Mouse (Mus musculus) CH12.LX (cell line): ENCODE measurements around the gene Olfr448.

Source experiments
- CTCF ChIP-seq, 2 experiments: IDR thresholded peaks in 1 of 2; conservative IDR thresholded peaks in 1 of 2; 2 replicates each; pipeline ENCODE4 v1.5.1; 2011 to 2012; ENCODE audit warnings: low read depth in 2 of 2, low read length in 2 of 2, improper control_type of control experiment in 1 of 2, inconsistent platforms in 1 of 2, mild to moderate bottlenecking in 1 of 2, moderate library complexity in 1 of 2
- EP300 ChIP-seq: IDR thresholded peaks from 2 replicates; pipeline ENCODE4 v1.6.1; 2011; ENCODE audit warnings: low read length, improper control_type of control experiment
- MAFK ChIP-seq: IDR thresholded peaks from 2 replicates; pipeline ENCODE4 v1.6.1; 2011; ENCODE audit warnings: low read length, improper control_type of control experiment; ENCODE audit not compliant: insufficient replicate concordance
- USF2 ChIP-seq: conservative IDR thresholded peaks from 2 replicates; pipeline ENCODE4 v1.6.1; 2011; ENCODE audit warnings: low read depth, low read length, improper control_type of control experiment

DNA sequence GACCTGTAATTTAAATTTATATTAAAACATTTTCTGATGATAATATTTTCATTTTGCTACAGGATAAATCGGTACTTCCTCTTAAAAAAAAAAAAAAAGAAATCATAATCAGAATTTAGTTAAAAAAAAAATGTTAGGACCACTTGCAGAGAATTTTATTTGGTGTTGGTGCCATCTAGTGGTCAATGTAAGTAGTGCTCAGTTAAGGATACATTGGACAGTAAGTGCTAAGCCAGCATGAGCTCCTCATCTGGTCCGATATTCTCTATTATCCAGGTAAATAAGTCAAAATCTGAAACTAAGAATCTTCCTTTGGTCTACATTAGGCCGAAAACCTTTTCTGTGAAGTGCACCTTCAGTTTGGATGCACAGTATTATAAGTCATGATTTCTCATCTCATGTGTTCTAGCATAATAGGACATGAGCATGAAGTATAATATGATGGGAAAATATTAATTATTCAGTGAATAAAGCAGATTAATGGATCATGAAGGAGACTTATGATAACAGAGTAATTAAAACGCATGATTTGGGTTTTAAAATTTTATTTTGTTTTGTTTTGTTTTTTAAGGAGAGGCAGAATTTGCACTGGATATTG is 29.9 kb upstream of the Olfr448 start:
- TF ChIP-seq MAFK (no peak), CTCF (conservative IDR thresholded peaks at IDR 0.05 in 1 of 2, IDR thresholded peaks at IDR 0.05 in 1 of 2; ENCODE audit: low read depth in 2 of 2, low read length in 2 of 2) (peak; percentile 49 to 70; a peak in 3 of 4 replicates), USF2 (no peak), EP300 (no peak)
